Mouse (Mus musculus) CH12.LX (cell line): ENCODE data around the gene Hunk. TPM values are rescaled to one million over a fixed set of nuclear protein-coding genes. Genes with fewer than 3 reads are reported as not detected.

Experiments used
- DNase-seq: peaks from one replicate; pipeline ENCODE4 v3.0.0-alpha.2; 2013; ENCODE audit errors: extremely low read depth
- H3K27ac ChIP-seq: 2 replicates; pipeline ENCODE4 v1.5.1; 2012; ENCODE audit warnings: low read depth, mild to moderate bottlenecking, control low read depth, moderate library complexity; ENCODE audit not compliant: insufficient read depth
- H3K27me3 ChIP-seq: replicated peaks from 2 replicates; pipeline ENCODE3; 2012; ENCODE audit warnings: inconsistent platforms
- H3K36me3 ChIP-seq, 2 experiments: replicated peaks in 1 of 2; 2 replicates each; pipeline versions ENCODE3 to v1.6.1; 2012; ENCODE audit warnings: inconsistent platforms in 1 of 2, low read length in 1 of 2, mild to moderate bottlenecking in 1 of 2, mixed read lengths in 1 of 2, moderate library complexity in 1 of 2; ENCODE audit not compliant: control insufficient read depth in 1 of 2, insufficient read depth in 1 of 2
- H3K4me1 ChIP-seq, 2 experiments: 2 replicates each; pipeline ENCODE4 v1.6.1; 2012; ENCODE audit warnings: inconsistent platforms in 1 of 2, moderate library complexity in 1 of 2; ENCODE audit not compliant: insufficient read depth in 2 of 2, control insufficient read depth in 1 of 2
- H3K4me2 ChIP-seq: 2 replicates; pipeline ENCODE4 v1.6.1; 2012; ENCODE audit warnings: low read depth, mild to moderate bottlenecking, control low read depth; ENCODE audit not compliant: poor library complexity, insufficient read depth, severe bottlenecking
- H3K4me3 ChIP-seq, 3 experiments: fragments of 150-350 bp in 1 of 3; sonication (generic) in 1 of 3; replicated peaks in 1 of 3; 2 replicates each; pipeline versions ENCODE3 to v1.5.1; 2011 to 2012; ENCODE audit warnings: low read depth in 2 of 3, low read length in 2 of 3, mild to moderate bottlenecking in 2 of 3, moderate library complexity in 2 of 3, control low read depth in 1 of 3, improper control_type of control experiment in 1 of 3, inconsistent platforms in 1 of 3, mixed read lengths in 1 of 3; ENCODE audit not compliant: poor library complexity in 1 of 3
- H3K79me2 ChIP-seq: replicated peaks from 2 replicates; pipeline ENCODE4 v1.6.1; 2012; ENCODE audit warnings: mild to moderate bottlenecking, moderate library complexity; ENCODE audit not compliant: control insufficient read depth, poor library complexity, insufficient read depth, severe bottlenecking; ENCODE audit errors: extremely low read depth
- H3K9ac ChIP-seq: 2 replicates; pipeline ENCODE4 v1.6.1; 2012; ENCODE audit warnings: low read depth, mild to moderate bottlenecking, control low read depth, moderate library complexity; ENCODE audit not compliant: insufficient read depth
- H3K9me3 ChIP-seq: replicated peaks from 2 replicates; pipeline ENCODE3; 2012; ENCODE audit warnings: low read length, inconsistent platforms, mixed read lengths
- BHLHE40 ChIP-seq: IDR thresholded peaks from 2 replicates; pipeline ENCODE4 v1.6.1; 2011; ENCODE audit warnings: mild to moderate bottlenecking, low read depth, low read length, improper control_type of control experiment
- CHD1 ChIP-seq: IDR thresholded peaks from 2 replicates; pipeline ENCODE4 v1.6.1; 2012; ENCODE audit warnings: low read depth, low read length, improper control_type of control experiment, inconsistent platforms
- CHD2 ChIP-seq: IDR thresholded peaks from 2 replicates; pipeline ENCODE4 v1.6.1; 2011; ENCODE audit warnings: low read length, improper control_type of control experiment
- CTCF ChIP-seq, 2 experiments: IDR thresholded peaks in 1 of 2; conservative IDR thresholded peaks in 1 of 2; 2 replicates each; pipeline ENCODE4 v1.5.1; 2011 to 2012; ENCODE audit warnings: low read depth in 2 of 2, low read length in 2 of 2, improper control_type of control experiment in 1 of 2, inconsistent platforms in 1 of 2, mild to moderate bottlenecking in 1 of 2, moderate library complexity in 1 of 2
- E2F4 ChIP-seq: IDR thresholded peaks from 2 replicates; pipeline ENCODE4 v1.6.1; 2011; ENCODE audit warnings: low read depth, low read length, improper control_type of control experiment; ENCODE audit not compliant: insufficient replicate concordance
- ELF1 ChIP-seq: IDR thresholded peaks from 2 replicates; pipeline ENCODE4 v1.6.1; 2014; ENCODE audit warnings: low read depth, mild to moderate bottlenecking, inconsistent platforms, low read length, improper control_type of control experiment
- ETS1 ChIP-seq: conservative IDR thresholded peaks from 2 replicates; pipeline ENCODE4 v1.6.1; 2012; ENCODE audit warnings: low read depth, mild to moderate bottlenecking, inconsistent platforms, low read length, improper control_type of control experiment, moderate library complexity
- IRF4 ChIP-seq: IDR thresholded peaks from 2 replicates; pipeline ENCODE4 v1.6.1; 2014; ENCODE audit warnings: low read depth, mild to moderate bottlenecking, inconsistent platforms, low read length, improper control_type of control experiment
- JUN ChIP-seq: IDR thresholded peaks from 2 replicates; pipeline ENCODE4 v1.6.1; 2011; ENCODE audit warnings: low read depth, mild to moderate bottlenecking, low read length, improper control_type of control experiment, moderate library complexity; ENCODE audit not compliant: insufficient read depth
- JUND ChIP-seq: conservative IDR thresholded peaks from 2 replicates; pipeline ENCODE4 v1.6.1; 2011; ENCODE audit warnings: low read depth, low read length, improper control_type of control experiment
- MAFK ChIP-seq: IDR thresholded peaks from 2 replicates; pipeline ENCODE4 v1.6.1; 2011; ENCODE audit warnings: low read length, improper control_type of control experiment; ENCODE audit not compliant: insufficient replicate concordance
- MAX ChIP-seq: IDR thresholded peaks from 2 replicates; pipeline ENCODE4 v1.6.1; 2011; ENCODE audit warnings: low read length, improper control_type of control experiment
- MAZ ChIP-seq: IDR thresholded peaks from 2 replicates; pipeline ENCODE4 v1.6.1; 2012; ENCODE audit warnings: low read depth, mild to moderate bottlenecking, inconsistent platforms, low read length, improper control_type of control experiment, moderate library complexity
- MYC ChIP-seq: IDR thresholded peaks from 2 replicates; pipeline ENCODE4 v1.6.1; 2011; ENCODE audit warnings: low read depth, mild to moderate bottlenecking, improper control_type of control experiment, low read length
- NRF1 ChIP-seq: IDR thresholded peaks from 2 replicates; pipeline ENCODE4 v1.6.1; 2014; ENCODE audit warnings: low read depth, mild to moderate bottlenecking, inconsistent platforms, low read length, improper control_type of control experiment, moderate library complexity
- PAX5 ChIP-seq: IDR thresholded peaks from 2 replicates; pipeline ENCODE4 v1.6.1; 2012; ENCODE audit warnings: low read length, inconsistent platforms, mixed read lengths
- POLR2A ChIP-seq: IDR thresholded peaks from 2 replicates; pipeline ENCODE4 v1.6.1; 2011; ENCODE audit warnings: low read depth, mild to moderate bottlenecking, improper control_type of control experiment, low read length
- POLR2AphosphoS2 ChIP-seq: IDR thresholded peaks from 2 replicates; pipeline ENCODE4 v1.6.1; 2011; ENCODE audit warnings: low read depth, low read length, improper control_type of control experiment
- RAD21 ChIP-seq: IDR thresholded peaks from 2 replicates; pipeline ENCODE4 v1.6.1; 2011; ENCODE audit warnings: low read depth, mild to moderate bottlenecking, low read length, improper control_type of control experiment, moderate library complexity
- SIN3A ChIP-seq: IDR thresholded peaks from 2 replicates; pipeline ENCODE4 v1.6.1; 2012; ENCODE audit warnings: low read length, improper control_type of control experiment, inconsistent platforms
- SMC3 ChIP-seq: IDR thresholded peaks from 2 replicates; pipeline ENCODE4 v1.6.1; 2011; ENCODE audit warnings: low read depth, low read length, improper control_type of control experiment
- TBP ChIP-seq: conservative IDR thresholded peaks from 2 replicates; pipeline ENCODE4 v1.6.1; 2011; ENCODE audit warnings: low read depth, low read length, improper control_type of control experiment
- TCF12 ChIP-seq: IDR thresholded peaks from 2 replicates; pipeline ENCODE4 v1.6.1; 2014; ENCODE audit warnings: low read depth, mild to moderate bottlenecking, inconsistent platforms, low read length, improper control_type of control experiment
- UBTF ChIP-seq: IDR thresholded peaks from 2 replicates; pipeline ENCODE4 v1.6.1; 2012; ENCODE audit warnings: low read depth, mild to moderate bottlenecking, inconsistent platforms, low read length, improper control_type of control experiment, moderate library complexity
- ZC3H11A ChIP-seq: IDR thresholded peaks from 2 replicates; pipeline ENCODE4 v1.6.1; 2012; ENCODE audit warnings: low read depth, mild to moderate bottlenecking, inconsistent platforms, low read length, improper control_type of control experiment
- ZKSCAN1 ChIP-seq: IDR thresholded peaks from 2 replicates; pipeline ENCODE4 v1.6.1; 2012; ENCODE audit warnings: low read depth, inconsistent platforms, low read length, improper control_type of control experiment, borderline replicate concordance
- ZMIZ1 ChIP-seq: IDR thresholded peaks from 2 replicates; pipeline ENCODE4 v1.6.1; 2012; ENCODE audit warnings: low read depth, mild to moderate bottlenecking, inconsistent platforms, low read length, improper control_type of control experiment
- dilution Hi-C: fragments of 300-500 bp; cut with MboI; formaldehyde crosslinking; loops from 2 replicates; pipeline ENCODE4 v1.14.3; 2020; ENCODE audit warnings: low sequenced_read_pairs; ENCODE audit not compliant: extremely low pct_unique_long_range_greater_than_20kb, extremely low pct_ligation_motif_present
- in situ Hi-C: fragments of 300-500 bp; cut with MboI; formaldehyde crosslinking; loops from 3 replicates; pipeline ENCODE4 v1.14.3; 2019; ENCODE audit warnings: low sequenced_read_pairs, low pct_ligation_motif_present, low pct_unique_long_range_greater_than_20kb, mixed read lengths
- polyA plus RNA-seq: library from polyadenylated mRNA; unstranded; fragments of >175 nt; gene quantifications from 2 replicates; pipeline ENCODE4 v1.2.1, GENCODE M21; 2012; ENCODE audit warnings: low read depth; ENCODE audit not compliant: insufficient read length
- total RNA-seq, 2 experiments: library from RNA; depleted of rRNA; stranded (reverse); fragments of 300-350 nt in 1 of 2; fragments of >200 nt in 1 of 2; gene quantifications; 2 replicates each; pipeline ENCODE4 v1.2.3; 2012 to 2014

Hunk gene
- total and polyA plus RNA-seq, 3 experiments = not detected

GRCm38 (mm10) chr16:90546591-90546990, 160.8 kb downstream of the Hunk start:
- DNase-seq = no peak
- dilution Hi-C loops = no loop called here
- in situ Hi-C loops = no loop called here
- H3K4me3 ChIP-seq = no peak overlapping the region
- peaks cover 38% of the 10 kb centered on the region for H3K27me3 ChIP-seq
- H3K79me2 ChIP-seq = no peaks in the 10 kb centered on the region
- peaks cover 42% of the 10 kb centered on the region for H3K9me3 ChIP-seq
- H3K4me1 ChIP-seq = no peaks in the 10 kb centered on the region
- H3K36me3 ChIP-seq = no peaks in the 10 kb centered on the region
- TF ChIP-seq CTCF (conservative IDR thresholded peaks at IDR 0.05 in 1 of 2, IDR thresholded peaks at IDR 0.05 in 1 of 2; ENCODE audit: low read depth in 2 of 2, low read length in 2 of 2) (no peak), POLR2A (no peak), IRF4 (no peak), CHD2 (no peak), ETS1 (no peak), NRF1 (no peak), BHLHE40 (no peak), SIN3A (no peak), TCF12 (no peak), RAD21 (no peak), CHD1 (no peak), JUN (no peak), UBTF (no peak), MAX (no peak), ZMIZ1 (no peak)
- TF ChIP-seq, all 38 proteins: peak for 0
- no peak overlapping the region for H3K9ac ChIP-seq
- no peak overlapping the region for H3K27ac ChIP-seq
- H3K4me2 ChIP-seq = no peak overlapping the region

GRCm38 (mm10) chr16:90547996-90548395, 162.2 kb downstream of the Hunk start:
- in situ Hi-C loops (no loop called here), dilution Hi-C loops (no loop called here)
- Histone ChIP-seq H3K36me3 (no peaks in the 10 kb centered on the region), H3K9me3 (peaks cover 49% of the 10 kb centered on the region), H3K4me2 (no peak overlapping the region), H3K27ac (no peak overlapping the region), H3K4me1 (no peaks in the 10 kb centered on the region), H3K9ac (no peak overlapping the region), H3K4me3 (no peak overlapping the region), H3K27me3 (peaks cover 37% of the 10 kb centered on the region), H3K79me2 (no peaks in the 10 kb centered on the region)
- no peak for TF ChIP-seq ZMIZ1
- TF ChIP-seq SMC3 = no peak
- no peak for TF ChIP-seq MAZ
- no peak for TF ChIP-seq RAD21
- TF ChIP-seq ETS1 = no peak
- no peak for TF ChIP-seq JUND
- no peak for TF ChIP-seq CHD2
- TF ChIP-seq ELF1 = no peak
- no peak for TF ChIP-seq TBP
- TF ChIP-seq IRF4 = no peak
- no peak for TF ChIP-seq MYC
- TF ChIP-seq PAX5 = no peak
- no peak for TF ChIP-seq MAFK
- TF ChIP-seq SIN3A = no peak
- no peak for TF ChIP-seq POLR2AphosphoS2
- no peak for TF ChIP-seq E2F4
- TF ChIP-seq UBTF = no peak
- no peak for TF ChIP-seq ZC3H11A
- no peak for TF ChIP-seq ZKSCAN1
- no peak for DNase-seq
